Mouse (Mus musculus) spleen, postnatal 4 days (tissue): Measurements from ENCODE around the gene A730049H05Rik.

Experiments
- DNase-seq, 2 experiments: peaks; one replicate each; pipeline ENCODE4 v3.0.0; 2022; ENCODE audit warnings: low spot score in 2 of 2

A730049H05Rik gene

DNA sequence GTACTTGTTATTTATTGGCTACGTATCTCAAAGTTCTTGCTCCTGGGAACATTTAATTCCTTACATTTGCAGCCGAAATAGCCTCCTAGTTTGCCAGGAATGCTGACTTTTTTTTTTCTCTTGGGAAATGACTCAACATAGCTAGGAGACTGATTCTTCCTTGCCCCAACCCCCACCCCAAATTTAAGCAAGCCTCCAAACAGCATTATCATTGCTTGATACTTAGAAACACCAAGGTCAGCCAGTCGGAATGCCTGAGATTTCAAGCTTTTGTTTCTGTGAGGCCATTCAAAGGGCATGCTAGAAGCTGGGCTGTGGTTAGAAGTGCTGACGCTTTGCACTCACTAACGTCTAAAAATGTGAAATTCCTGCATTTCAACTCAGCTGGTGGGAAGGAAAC is 11.1 kb downstream of the A730049H05Rik start:
- DNase-seq = no peak

DNA sequence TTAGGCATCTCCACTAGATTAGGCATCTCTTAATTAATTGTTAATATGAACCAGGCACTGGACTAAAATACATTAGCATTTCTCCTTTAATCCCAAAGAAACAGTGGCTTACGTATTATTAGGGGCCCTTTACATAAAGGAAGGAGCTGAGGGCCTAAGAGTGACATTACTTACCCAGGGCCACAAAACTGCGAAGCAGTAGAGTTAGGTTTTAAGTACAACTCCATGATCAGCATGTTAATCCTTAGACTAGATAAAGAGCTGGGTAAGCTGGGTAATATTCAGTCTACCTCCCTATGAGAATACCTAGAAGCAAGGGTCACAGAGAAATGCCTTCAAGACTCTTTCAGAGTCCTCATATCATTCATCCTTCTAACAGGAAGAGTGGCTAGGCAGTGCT is 12.9 kb downstream of the A730049H05Rik start:
- DNase-seq = no peak

DNA sequence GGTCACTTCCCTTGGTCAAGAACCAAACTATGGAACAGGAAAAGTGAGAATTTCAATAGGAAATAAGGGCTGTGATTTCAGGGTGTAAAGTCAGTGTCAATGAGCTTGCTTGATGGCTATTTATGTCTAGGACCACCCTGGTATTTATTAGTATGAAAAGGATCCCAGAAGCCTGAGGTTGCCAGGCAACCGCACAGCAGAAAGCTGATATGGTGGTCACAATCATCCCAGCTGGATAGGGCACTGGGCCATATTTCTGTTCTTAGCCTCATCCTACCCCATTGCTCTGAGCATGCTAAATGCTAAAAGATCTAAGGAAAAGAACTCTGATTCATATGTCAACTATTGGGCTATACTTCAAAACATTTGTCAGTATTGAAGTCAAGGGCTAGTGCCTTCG is 14.8 kb downstream of the A730049H05Rik start:
- no peak for DNase-seq

DNA sequence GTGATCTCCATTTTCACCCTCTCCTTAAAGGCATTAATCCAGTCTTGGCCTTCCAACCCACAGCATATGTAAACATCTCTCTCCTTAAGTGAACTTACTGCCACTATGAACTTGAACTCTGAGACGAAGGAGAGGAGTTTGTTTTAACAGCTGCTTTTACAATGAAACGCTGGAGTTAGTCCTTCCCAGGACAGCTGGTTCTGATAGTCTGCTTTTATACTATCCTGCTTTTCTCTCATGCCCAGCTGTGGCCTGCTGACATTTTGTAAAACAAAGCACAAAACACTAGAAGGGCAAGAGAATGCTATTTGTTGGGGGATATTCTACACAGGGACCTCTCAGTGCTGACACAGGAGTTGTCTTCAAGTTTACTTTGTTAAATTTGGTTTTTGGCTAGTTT is 25.7 kb downstream of the A730049H05Rik start:
- no peak for DNase-seq

DNA sequence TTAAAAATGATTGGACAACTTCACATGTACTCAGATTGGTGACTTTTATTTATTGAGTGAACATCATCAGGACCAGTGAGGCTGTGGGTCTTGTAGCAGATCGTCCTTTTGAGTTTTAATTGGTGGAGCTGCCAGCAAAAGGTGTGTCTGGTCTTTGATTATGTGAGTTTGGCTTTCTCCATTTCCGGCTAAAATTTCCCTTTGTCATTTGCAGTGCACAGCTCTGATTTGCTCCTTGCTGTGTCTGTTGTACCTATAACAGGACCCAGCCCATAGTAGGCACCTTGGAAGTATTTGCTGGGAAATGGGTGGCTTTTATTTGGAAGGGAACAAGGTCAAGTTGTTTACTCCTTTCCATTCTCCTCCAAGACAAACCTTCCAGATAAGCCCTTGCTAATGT is 27.2 kb downstream of the A730049H05Rik start:
- no peak for DNase-seq

DNA sequence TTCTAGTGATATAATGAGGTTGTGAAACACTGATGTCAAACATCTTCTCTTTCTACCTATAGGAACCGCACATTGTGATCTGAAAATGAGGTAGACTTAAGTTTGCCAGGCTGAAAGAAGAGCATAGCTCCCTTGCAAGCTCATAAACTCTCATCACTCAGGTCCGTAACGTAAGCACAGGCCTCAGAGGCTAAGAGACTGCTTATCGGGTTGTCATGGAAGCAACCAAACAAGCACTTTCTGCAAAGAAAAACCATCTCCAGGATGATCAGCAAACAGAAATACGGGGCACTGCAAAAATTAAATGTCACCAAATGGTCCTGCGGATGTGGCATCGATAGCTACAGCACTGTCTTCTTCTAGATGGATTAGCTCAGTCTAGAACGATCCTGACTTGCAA is 29.6 kb downstream of the A730049H05Rik start:
- DNase-seq = no peak

DNA sequence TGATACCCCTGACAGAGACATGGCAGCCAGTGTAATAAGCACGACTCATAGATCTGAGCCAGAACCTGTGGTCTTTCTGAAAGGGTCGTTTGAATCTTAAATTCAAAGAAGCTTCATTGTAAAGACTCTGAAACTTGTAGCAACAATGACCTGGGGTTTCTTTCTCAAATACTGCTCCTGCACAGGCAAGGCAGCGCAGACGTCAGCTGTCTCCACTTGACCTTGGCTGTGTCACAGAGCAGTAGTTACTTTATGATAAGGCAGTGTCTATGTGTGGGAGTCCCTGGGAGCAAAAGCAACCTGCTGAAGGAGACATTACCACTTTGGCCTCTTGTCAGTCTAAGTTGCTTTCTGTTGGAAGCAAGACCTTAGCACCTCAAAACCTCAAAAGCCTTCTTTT is 30.3 kb downstream of the A730049H05Rik start:
- no peak for DNase-seq

DNA sequence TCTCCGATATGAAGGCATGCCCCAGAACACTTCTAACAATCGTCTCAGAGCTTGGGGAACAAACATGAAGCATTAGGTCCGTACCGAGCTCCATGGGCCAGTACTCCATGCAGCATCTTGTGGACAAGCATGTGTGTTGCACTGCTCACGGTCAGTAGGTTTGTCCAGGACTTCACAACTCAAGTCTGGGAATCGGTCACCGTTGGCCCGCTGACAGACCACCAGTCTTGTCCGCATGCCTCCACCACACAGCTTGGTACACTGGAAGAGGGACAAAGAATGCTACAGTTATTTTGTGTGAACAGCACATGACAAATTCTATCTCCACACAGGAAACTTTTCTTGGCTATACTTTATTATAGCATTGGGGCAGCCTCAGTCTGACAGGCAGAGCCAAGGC is 32.9 kb downstream of the A730049H05Rik start:
- DNase-seq = no peak

DNA sequence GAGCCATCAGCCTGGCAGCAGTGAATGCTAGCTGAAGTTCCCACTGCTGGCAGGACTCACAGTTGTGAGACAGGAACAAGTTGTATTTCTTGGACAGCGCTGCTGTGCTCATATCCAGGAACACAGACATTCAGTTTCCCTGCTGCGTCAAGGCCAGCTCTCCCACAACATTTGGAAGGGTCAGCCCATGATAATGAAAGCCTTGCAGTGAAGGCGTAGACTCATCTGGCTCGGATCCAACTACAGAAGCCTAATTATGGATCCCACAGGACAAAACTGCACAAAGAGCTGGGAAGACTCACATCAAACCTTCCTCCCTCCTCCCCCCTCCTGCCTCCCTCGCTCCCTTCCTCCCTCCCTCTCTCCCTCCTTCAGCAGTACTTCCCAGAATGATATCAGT is 34.0 kb downstream of the A730049H05Rik start:
- no peak for DNase-seq

DNA sequence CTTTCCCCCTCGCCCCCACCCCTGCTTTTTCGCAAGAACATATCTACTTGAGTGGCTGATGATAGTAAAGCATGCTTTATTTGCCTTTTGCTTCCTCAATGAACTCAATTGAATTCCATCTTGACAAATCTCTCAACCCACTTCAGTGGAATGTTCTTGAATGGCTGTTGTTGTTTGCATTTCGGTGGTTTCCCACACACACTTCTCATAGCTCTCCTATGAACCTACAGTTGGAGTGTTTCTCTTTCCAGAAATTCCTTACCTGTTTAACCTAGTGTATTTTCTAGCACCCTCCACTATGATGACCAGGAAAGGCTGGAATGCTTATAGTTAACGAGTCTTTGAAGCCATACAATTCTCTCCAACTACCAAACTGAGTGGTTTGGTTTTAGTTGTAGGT is 38.6 kb downstream of the A730049H05Rik start:
- no peak for DNase-seq

DNA sequence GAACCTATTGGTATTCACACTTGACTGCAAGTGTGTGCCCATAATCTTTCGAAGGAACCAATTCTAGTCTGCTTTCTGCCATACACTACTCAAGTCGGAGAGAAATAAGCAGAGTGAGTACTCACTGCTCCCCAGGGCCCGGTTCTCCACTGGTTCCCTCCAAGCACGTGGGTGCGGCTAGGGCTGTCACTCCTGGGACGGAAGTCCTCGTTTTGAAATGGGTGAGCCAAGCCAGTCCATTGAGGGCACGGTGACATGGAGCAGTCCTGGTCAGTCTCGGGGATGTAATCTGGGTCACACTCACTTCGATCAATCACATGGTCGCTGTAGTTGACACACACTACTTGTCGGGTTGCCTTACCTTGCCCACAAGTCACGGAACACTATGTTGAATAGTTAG is 41.5 kb downstream of the A730049H05Rik start:
- DNase-seq = no peak

DNA sequence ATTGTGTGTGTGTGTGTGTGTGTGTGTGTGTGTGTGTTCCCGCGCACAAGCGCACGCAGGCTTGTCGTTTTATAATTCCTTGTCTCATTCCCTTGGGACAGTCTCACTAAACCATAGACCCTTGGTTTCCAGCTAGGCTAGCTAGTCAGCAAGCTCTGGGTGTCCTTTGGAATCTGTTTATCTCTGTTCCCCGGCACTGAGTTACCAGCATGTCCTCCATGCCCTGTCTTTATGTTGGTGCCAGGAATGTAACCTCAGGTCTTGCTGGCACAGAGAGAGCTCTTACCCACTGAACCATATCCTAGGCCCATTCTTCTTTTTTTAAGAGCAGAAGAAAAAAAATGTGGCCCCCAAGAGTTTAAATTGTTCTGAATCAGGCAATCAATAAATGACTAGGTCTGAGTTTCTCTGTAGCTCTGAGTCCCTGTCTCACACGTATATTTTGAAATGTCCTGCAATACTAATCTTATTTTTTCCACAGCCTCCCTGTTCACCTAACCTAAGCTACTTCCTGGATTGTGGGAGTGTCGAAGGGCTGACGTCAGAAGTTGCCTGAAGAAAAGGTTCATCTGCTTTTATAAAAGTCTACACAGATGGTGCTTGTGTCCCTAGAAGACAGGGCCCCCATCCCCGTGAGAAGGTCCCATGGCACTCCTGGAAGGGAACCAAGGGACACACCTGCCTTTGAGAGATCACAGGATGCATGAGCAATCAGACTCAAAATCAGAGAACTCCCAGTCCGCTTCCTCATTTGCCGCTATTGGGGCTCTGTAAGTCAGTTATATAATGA is 42.6 kb downstream of the A730049H05Rik start:
- no peak for DNase-seq

DNA sequence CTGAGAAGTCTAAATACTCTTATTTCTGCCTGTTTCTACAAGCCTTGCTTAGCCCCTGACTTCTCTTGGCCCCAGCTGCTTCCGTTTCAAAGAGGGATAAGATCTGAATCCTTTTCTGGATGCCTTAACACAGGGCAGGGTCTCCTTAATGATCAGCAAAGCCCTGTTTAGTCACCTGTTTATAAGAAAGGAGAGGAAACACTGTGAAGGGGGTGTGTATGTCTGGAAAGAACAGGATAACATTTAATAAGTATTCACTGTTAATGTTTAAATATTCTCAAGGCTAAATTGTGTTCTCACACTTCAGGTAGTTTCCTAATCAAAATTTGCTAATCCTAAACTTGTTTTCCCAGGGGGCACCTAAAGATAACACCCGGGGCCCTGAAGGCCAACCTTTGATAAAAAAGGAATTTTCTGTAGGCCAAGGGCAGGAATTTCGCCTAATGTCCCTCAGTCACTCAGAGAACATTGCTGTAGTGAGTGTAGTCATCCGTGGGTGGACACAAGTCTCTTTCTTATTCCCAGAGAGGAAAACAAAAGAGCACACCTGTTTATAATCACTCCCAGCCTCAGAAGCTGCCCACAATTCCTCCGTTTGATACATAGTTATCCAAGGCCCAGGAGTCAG is 44.1 kb downstream of the A730049H05Rik start:
- no peak for DNase-seq

DNA sequence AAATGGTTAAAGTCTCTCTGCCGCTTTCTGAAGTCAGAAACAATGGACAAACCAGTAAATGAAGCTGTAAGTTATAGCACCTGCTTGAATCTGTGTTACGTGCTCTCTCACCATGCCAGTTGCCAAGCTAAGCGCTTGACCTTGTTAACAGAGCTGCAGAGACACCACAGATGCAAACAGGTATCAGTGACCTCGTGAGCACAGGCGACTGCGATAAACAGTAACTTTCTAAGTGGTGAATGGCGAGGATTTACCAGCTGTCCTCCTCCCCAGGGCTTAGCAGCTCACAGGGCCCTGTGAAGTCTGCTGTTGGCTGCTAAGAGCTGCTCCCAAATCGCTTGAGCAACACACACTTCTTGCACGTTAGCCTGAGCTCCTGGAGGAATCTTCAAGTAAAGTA is 46.3 kb downstream of the A730049H05Rik start:
- no peak for DNase-seq

DNA sequence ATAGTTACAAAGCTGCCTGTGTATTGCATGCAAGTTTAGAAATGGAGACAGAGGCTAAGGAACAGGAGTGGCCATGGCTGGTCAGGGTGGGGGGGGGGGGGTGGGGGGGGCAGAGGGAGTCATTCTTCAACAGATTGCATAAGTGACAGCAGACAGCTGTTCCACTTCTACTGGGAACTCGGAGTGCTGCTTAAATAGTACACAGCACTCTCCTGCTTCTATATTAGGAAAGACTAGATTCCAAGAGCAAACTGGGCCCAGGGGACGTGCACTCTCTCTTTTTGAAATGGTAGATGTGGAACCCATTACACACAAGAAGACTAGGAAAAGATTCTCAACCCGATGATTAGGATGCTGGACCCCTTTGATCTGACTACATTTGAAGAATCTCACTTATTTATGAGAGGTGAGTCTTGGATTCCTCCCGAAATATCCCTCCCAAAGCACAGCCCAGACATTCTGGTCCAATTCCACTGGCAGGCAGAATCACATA is 52.9 kb downstream of the A730049H05Rik start, which contains the start of gene Gm15737:
Gene Gm15737, plus strand, starts transcription at position 269 of the 493 bp plus-strand sequence.
- DNase-seq = no peak

DNA sequence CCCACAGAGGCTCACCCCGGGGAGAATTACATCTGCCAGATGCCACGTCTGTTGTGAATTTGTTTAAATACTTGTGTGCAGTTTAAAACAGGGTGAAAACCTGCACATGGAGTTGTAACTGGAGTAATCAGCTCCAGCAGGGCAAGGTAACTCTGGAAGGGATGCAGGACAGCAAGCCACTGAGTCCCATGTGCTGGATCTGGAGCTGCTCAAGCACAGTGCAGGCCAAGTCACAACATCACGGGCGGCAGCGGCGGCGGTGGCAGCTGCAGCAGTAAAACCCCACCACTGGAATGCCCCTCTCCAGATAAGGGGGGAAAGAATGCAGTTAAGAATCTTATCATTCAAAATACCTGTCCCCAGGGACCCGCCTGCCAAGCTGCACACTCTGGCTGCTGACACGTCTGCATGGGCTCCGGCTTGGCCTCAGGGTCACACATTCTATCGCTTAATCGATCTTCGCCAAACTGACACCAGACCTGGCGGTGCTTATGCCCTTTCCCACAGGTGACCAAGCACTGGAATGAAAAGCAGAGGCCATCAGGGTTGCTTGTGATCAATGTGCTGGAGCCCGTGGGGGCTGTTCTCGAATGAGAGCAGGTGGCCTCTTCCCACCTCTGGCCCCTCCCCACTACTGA is 53.4 kb downstream of the A730049H05Rik start:
- no peak for DNase-seq

DNA sequence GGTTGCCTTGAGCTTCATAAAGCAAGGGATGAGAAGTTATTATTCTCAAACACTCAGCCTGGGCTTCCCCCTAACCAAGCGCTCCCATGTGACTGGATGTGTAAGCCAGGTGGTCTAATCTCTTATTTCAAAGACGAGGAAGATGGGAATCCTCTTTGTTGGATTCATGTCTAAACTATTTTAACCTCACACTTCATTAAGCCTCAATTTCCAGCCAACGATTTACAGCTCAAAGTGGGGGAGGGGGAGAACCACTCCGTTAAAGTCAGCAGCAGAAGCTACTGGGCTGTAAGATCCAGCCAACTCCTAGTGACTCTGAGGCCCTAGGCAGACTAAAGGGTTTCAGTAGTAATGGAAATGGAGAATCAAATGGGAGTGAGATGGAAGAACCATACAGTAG is 55.5 kb downstream of the A730049H05Rik start:
- DNase-seq = no peak

DNA sequence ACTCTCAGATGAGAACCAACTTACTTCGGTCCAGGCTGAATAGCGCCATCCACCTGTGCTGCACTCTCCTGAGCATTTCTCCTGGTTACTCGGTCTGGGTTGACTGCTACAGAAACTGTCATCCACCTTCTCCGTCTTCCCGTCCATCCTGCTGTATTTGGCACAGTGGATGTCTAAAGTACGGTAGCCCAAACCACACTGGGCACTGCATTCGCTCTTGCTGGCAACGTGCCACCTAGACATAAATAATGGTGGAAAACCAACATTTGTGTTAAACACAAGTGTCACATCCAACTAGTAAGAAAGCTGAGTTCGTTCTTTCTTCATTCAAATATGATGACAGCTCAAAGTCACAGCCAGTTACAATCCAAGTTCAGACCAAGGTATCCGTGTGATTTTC is 56.5 kb downstream of the A730049H05Rik start:
- DNase-seq = no peak

DNA sequence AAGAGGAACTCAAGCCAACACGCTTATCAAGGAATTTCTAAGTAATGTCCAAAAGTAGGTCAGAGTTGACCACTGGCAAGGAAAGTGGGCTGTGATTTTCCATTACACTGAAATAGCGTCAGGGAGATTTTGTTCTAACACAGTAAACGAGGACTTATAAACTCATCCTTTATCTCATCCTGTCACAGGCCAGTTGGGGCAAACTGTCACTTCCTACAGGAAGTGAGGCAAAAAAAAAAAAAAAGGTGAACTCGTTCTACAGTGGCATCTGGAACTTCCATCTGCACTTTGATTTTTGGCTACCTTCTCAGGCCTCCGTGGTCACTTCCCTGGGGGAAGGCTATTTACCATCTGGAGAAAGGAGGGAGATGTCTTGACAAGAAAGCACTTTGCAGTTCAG is 58.6 kb downstream of the A730049H05Rik start:
- no peak for DNase-seq

DNA sequence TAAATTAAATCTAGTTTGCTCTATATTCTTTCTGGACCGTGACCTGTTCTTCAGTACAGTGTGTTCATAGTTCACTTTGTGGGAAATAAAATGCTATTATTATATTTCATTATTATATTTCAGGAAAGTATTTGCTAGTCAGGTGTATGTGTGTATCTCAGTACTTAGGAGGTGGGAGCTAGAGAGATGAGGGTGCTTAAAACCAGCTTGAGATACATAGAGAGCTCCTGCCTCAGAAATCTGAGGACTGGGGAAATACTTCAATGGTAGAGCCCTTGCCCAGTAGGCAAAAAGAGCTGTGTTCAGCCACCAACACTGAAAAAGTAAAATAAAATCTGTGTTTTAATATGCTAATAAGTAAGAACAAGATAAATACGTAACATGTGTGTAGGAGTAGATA is 59.1 kb downstream of the A730049H05Rik start:
- no peak for DNase-seq

DNA sequence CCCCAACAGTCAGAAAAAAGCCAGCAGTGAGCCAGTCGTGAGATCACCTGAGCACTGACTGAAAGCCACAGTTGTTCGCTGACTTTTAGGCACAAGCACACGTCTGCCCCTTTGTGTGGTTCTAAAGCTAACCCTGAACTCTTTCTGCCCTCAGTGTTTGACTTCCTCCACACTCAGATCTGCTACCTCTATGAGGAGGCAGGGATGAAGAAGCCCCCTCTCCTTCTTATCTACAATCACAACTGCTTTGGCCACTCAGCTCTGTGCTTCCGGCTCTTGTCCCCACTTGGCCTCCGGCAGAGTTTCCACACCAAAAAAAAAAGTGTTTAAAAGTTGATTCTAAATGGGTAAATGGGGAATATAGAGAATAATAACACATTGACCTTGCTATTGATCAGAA is 59.8 kb downstream of the A730049H05Rik start:
- no peak for DNase-seq

DNA sequence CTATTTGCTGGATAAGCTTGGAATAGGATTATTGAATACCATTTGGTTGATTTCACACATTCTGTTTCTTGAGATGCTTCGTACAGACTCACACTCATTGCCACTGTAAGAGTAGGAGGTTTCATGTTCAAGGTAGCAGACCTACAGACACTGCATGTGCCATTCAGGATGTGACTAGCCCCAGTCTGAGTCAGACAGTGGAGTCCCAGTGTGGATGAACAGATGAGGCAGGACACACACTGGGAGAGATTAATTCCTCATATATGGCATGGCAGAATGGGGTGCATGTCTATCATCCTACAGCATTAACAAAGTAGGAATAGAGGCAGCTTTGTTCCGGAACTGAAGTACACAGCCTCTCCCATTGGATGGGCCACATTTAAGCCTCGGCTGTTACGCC is 61.0 kb downstream of the A730049H05Rik start:
- no peak for DNase-seq

DNA sequence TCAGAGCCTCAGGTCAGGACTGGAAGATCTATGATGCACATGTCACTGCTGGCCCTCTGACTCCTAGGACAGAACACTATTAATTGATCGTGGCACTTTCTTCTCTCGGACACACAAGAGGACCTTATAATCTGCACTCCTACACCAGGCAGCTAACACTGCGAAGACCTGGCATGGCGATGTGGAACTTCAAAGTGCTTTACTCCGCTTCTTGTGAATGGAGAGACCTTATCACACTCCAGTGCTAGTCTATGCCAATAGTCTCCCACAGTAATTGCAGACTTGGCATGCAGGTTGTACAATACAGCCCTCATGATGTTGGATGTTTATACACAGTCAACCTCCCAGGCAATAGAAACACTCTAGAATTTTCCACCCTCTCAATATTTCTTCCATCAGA is 62.5 kb downstream of the A730049H05Rik start:
- no peak for DNase-seq
